Mouse (Mus musculus) layer of hippocampus, adult 11-12 months (tissue): Measurements from ENCODE around the gene Bcl10.
"Not testable (repeated sequence)": the region's sequence is repeated elsewhere in the genome, so short reads cannot be mapped to it uniquely, and the experiment has no call there.

Experiments used
- DNase-seq: peaks from one replicate; pipeline ENCODE4 v3.0.0; 2022; ENCODE audit warnings: low spot score

Bcl10 gene

DNA sequence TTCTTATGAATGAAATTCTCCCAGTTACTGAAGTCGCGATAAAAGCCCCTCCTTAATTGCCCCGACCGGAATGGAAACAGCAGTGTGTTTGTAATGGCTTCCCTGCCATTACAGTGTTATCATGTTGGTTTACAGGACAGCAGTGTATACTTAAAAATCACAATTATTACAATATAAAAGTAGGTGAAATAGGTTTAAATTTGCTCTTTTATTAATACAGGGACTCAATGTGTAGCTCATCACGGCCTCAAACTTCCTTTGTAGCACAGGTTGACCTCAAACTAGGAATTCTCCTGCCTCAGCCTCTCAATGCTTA, 28.2 kb downstream of the Bcl10 start:
- no peak for DNase-seq

DNA sequence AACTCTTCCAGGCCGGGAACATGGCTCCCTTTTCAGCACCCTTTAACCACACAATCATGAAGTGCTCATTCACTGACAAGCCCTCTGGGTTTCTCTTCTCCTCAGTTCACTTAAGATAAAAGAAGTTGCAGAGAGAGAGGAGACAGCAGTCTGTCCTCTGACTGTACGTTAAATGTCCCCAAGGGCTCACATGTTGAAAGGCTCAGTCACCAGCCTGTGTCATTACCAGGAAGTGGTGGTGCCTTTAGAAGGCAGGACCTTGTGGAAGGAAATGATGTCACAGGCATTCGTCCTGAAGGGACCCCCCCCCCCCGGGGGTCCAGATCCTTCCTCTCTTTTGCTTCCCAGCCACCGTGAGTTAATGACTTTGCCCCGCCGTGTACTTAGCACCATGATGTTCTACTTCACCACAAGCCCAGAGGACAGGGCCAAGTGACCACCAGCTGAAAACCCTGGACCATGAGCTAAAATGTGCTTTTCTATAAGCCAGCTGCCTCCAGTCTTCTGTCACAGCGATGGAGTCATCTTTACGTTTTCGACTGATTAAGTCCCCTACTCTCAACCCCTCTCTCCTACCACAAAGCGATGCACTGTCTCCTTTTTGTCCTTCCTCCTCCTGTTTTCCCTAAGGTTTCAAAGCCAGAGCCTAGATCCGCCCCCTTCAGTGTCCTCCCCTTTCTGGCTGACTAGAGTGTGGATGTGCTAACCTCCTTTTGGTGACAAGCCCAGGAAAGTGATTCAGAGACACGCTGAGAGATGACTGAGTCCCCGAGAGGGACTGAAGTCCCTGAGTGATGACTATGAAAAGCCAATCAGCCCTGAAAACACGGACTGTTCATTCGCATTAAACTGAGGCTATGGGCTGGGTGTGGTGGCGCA, 28.9 kb downstream of the Bcl10 start:
- no peak for DNase-seq

DNA sequence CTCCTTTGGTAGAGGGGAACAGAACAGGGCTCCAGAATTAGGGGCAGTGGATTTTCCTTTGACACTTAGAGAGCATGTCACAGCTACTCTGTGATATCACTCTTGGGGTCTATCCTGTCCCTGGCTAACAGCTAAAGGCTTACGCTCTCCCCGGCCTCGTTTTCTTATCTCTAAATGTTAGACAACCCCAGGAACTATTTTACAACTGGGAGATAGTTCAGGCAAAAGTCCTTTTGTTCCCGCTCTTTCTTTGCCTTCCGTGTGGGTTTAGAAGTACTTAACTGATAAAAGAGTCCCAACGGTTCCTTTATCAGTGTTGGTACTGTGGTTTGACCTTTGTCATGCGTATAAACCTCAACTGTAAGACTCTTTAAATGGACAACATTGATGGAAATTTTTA, 30.3 kb downstream of the Bcl10 start:
- no peak for DNase-seq

DNA sequence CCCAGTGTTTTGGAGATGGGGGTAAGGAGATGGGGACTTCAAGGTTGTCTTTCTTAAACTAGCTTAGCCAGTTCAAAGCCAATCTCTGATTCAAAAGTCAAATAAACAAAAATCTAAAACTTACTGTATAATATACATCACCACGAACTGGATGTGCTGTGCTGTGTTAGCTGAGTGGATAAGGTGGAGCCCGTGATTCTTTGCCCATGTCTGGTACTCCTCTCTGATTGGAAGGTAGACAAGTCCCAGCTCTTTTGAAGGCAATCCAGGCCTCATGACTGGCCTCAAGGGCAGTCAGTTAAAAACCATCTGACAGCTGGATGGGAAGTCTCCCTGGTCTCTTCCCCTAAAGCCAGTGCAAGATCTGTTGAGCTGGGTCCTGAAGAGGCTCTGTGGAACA, 30.8 kb downstream of the Bcl10 start:
- no peak for DNase-seq

DNA sequence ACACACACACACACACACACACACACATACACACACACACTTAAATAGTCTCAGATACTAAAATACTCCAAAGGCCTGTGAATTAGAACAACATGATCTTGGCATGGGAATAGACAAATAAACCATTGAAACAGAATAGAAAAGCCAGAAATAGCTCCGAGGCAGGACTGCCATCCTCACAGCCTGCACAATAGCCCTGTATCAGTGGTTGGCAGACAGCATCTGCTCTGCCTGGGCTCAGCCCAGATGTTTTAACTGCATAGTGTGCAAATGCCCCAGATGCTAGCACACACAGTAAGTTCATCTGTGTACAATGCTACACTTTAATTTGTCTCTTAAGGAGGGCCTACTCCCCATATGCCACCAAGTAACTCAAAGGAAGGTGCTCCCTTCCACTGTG, 37.2 kb downstream of the Bcl10 start:
- peak; percentile 33 for DNase-seq

DNA sequence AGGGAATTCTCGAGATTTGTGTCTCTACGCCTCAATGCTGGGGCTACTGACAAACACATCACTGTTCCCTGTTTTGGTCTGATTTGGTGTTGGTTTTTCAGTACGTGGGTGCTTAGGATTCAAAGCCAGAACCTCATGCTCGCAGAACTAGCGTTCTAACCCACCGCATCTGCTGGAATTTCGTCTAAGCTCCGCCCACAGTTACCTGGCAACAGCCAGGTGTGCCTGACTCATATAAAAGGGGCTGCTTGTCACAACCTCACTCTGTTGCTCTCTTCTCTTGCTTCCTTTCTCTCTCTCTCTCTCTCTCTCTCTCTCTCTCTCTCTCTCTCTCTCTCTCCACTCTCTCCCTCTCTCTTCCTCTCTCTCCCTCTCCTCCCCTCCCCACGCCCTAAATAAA, 39.8 kb downstream of the Bcl10 start:
- DNase-seq: no peak

DNA sequence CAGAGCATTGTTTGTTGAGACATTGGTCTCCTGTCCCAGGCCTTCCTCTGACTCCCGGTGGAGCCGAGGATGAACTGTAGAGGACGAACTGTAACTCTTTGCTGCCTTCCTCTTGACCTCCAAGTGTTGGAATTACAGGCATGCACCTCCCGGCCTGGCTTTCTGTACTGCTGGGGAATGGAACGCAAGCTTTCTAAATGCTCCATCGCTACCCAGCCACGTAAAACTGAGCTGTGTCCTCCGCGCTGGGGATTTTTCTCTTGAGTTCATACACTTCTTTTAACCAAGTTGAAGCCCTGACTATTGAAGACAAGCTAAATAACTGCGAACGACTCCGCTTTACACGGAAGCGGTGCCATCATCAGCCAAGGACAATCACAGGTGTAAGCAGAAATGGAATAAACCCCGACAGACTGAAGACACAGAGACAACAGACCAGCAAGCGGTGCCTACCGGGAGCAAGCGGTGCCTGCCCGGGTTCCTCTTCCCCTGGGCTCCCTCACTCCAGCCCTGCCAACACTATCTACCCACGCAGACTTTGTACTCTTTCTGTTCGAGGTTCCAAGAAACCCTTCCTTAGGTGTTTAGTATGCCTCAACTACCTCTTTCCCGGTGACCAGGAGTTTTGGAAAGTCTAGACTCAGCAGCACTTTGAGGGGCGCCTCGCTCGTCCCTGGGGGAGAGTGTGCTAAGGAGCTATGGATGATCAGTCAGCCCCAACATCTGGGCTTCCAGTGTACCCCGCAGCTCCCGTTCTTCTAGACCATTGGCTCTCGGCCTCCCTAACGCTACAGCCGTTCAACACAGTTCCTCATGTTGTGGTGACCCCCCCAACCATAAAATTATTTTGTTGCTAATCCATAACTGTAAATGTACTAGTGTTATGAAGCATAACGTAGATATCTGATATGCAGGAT, 40.8 kb downstream of the Bcl10 start:
- DNase-seq: no peak

DNA sequence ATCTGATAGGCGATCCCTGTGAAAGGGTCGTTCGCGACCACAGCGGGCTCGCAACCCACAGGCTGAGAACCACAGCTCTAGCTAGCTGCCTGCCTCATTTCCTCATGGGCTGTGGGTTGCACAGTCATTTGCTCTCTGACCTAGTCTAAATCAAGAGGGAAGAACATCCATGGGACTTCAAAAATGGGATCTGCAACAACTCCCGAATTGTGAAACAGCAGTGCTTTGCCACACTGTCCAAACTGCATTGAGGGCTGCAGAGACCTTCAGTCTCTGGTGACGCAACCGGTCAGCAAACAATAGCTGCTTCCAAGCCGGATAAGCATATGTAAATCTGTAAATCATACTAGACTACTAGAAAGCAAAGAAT, 41.4 kb downstream of the Bcl10 start:
- no peak for DNase-seq

DNA sequence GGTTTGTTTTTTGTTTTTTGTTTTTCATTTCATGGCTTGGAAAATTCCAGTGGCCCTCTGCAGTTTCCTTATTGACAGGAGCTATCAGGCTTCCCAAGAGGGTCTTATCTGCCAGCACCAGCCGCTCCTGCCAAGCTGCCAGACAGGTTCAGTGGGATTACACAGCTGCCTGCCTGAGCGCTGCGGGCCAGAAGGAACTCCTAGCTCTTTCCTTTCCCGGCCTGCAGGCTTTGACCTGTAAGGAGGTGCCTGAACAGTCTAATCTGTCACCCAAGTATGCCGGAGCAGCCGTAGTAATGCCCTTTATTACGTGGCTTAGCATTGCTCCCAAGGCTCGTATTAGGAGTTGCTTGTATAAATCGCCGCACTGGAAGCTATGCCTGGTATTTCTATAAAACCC, 41.9 kb downstream of the Bcl10 start:
- no peak for DNase-seq

DNA sequence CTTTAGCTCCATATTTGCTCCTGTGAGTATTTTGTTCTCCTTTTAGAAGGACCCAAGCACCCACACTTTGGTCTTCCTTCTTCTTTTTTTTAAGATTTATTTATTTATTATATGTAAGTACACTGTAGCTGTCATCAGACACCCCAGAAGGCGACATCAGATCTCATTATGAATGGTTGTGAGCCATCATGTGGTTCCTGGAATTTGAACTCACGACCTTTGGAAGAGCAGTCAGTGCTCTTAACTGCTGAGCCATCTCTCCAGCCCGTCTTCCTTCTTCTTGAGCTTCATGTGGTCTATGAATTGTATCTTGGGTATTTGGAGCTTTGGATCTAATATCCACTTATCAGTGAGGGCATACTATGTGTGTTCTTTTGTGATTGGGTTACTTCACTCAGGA, 43.0 kb downstream of the Bcl10 start:
- not testable (repeated sequence) for DNase-seq

DNA sequence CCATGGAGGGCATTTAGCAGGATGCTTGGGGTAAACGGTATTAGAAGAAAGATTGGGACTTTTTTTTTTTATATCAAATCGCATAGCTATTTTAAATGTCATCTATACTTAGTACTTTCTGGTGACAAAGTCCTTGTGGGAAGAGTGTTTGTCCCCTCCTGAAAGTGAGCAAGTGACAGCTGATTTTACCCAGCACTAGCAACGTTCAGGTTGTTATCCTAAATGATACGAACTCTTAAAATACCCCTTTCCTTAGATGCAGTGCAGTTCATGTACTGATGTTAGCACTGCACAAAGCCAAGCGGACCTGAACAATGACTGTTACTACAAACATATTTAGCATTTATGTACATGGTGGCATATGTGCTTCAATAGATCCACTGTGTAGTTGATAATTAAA, 44.2 kb downstream of the Bcl10 start:
- DNase-seq: no peak

DNA sequence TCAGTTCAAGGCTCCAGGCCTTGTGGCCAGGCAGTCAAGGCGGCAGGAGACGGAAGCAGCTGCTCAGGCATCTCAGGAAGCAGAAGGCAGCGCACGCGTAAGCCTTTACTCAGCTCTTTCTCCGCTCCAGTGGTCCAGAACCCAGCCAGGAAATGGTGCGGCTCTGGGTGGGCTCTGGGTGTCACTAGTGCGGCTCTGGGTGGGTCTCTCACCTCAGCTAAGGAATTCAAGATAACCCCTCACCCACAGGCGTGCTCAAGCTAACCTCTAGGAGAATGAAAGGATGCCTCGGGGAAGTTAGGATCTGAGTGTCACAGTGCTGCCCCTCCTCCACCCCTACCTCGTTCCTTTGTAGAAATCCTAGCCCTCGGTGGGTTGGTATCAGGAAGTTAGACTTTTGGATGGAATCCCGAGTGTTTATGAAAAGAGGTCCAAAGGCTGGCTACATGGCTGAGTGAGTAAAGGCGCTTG, 46.5 kb downstream of the Bcl10 start:
- DNase-seq: no peak

DNA sequence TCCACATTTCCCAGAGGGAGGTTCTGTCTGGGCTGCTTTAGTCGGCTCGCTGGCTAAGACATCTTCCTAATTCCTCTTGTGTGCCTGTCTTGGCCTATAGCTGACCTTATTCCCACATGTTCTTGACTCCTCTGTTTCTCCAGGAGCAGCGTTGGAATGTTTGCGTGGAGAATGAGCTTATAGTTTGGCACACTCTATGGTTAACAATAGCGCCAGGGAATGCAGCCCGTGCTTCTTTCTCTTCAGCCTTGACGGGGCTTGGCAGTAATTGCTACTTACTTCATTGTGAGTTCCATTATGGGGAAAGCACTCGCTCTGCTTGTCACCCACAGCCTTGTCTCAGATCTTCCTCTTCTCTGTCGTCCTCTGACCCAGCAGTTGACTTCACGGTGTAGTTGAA, 48.9 kb downstream of the Bcl10 start:
- DNase-seq: no peak

DNA sequence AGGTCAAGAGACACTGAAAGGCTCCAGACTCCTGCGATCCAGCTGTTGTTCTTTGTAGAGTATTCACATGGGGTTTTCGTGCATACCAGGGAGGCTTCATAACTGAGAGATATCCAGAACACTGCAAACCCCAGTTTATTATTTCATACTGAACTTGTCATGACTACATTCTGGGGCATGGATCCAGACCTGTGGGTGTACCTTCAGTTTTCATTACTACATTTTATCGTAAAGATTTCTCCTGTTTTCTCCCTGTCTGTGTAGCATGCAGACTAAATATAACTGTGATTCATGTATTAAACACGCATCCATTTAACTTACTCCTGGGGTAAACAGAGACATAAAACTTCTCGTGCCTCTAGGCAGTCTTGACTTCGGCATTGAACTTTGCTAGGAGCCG, 52.4 kb downstream of the Bcl10 start:
- no peak for DNase-seq
